10 mouse cellular contexts compared by ENCODE assay signal in the genomic region with DNA sequence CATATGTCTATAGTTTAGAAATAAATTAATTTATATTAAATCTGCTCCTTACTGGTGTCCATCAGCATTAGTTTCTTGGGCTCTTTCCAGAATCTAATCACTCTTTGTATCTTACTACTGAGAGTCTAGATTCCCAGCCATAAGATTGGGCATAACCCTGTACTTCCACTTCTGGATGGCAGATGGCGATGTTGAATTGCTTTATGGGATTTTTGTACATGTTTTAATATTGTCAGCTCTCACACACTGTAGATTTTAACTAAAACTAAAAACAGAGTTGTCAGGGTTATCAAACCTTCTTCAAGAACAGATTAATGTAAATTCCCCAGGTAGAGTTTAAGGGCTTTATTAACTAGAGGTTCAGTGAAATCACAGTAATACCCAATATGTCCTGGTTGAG.
DNase-seq lines count a peak whose midpoint lies in the region; ATAC-seq and TF ChIP-seq lines count a peak whose summit lies in the region.
"Had no signal": no experiment of that assay in that cellular context is flagged by ENCODE, and none has a peak within 500 bp of the region (broad histone marks: within the 10 kb centered on the region; RNA-seq: fewer than 3 reads in every experiment).

No protein-coding gene starts in this region.

- no peak overlapping the region for H3K27ac ChIP-seq in hindbrain, embryonic 11.5 days (ENCODE audit: low read depth, low read length)
- no peak overlapping the region for H3K27ac ChIP-seq in hindbrain, embryonic 16.5 days (ENCODE audit: low read depth, low read length)
- H3K27ac ChIP-seq in lung, embryonic 14.5 days (ENCODE audit: low read depth) = no peak overlapping the region
- H3K27ac ChIP-seq in cortical plate, adult 2 months (ENCODE audit: insufficient read depth, low read length) = no peak overlapping the region
- H3K27ac ChIP-seq: macrophage had no signal

- no peaks in the 10 kb centered on the region for H3K4me1 ChIP-seq in hindbrain, embryonic 11.5 days (replicated peaks; ENCODE audit: control insufficient read depth, insufficient read depth, low read length)
- no peaks in the 10 kb centered on the region; the same call in 1 of the 2 replicates for H3K4me1 ChIP-seq in hindbrain, embryonic 16.5 days (ENCODE audit: control insufficient read depth, insufficient read depth, low read depth, low read length)
- H3K4me1 ChIP-seq in lung, embryonic 14.5 days (ENCODE audit: insufficient read depth) = no peaks in the 10 kb centered on the region
- H3K4me1 ChIP-seq in lung, adult 2 months (ENCODE audit: control insufficient read depth, insufficient read depth, low read length) = no peaks in the 10 kb centered on the region
- H3K4me1 ChIP-seq in cortical plate, adult 2 months (ENCODE audit: control insufficient read depth, insufficient read depth, low read length) = no peaks in the 10 kb centered on the region

- no peaks in the 10 kb centered on the region for H3K9me3 ChIP-seq in hindbrain, embryonic 11.5 days (ENCODE audit: control insufficient read depth, low read length)
- H3K9me3 ChIP-seq in hindbrain, embryonic 16.5 days (ENCODE audit: control insufficient read depth, low read length) = no peaks in the 10 kb centered on the region; the same call in none of the 2 replicates
- no peaks in the 10 kb centered on the region for H3K9me3 ChIP-seq in lung, embryonic 14.5 days (ENCODE audit: low read depth, low read length)

- TF ChIP-seq POLR2A in lung, adult 2 months (IDR thresholded peaks at IDR 0.05; ENCODE audit: borderline replicate concordance, extremely low read depth, low read depth, low read length) = no peak
- no peak for TF ChIP-seq POLR2A in cortical plate, adult 2 months (IDR thresholded peaks at IDR 0.05; ENCODE audit: extremely low read depth, insufficient read depth, low read length)

- peak; percentile 18 for DNase-seq in adrenal gland, postnatal 14 days
- DNase-seq in adrenal gland, adult 2 months = no peak
- peak; percentile 40 for DNase-seq in hindbrain, embryonic 11.5 days (ENCODE audit: low spot score)
- DNase-seq in lung, embryonic 14.5 days = peak; percentile 63
- DNase-seq in lung, adult 2 months = no peak
- no peak for DNase-seq in spleen, postnatal 10 days (ENCODE audit: low spot score in 2 of 2)
- DNase-seq: B cell, adult 2 months had no signal

- no peak for ATAC-seq in hindbrain, embryonic 11.5 days (ENCODE audit: low FRiP score)
- no peak for ATAC-seq in hindbrain, embryonic 16.5 days
- no peak for ATAC-seq in lung, embryonic 14.5 days (ENCODE audit: insufficient read depth)

- H3K36me3 ChIP-seq in hindbrain, embryonic 11.5 days (ENCODE audit: control insufficient read depth, insufficient read depth, low read length) = no peaks in the 10 kb centered on the region
- H3K36me3 ChIP-seq in hindbrain, embryonic 16.5 days (ENCODE audit: control insufficient read depth, insufficient read depth, low read length) = no peaks in the 10 kb centered on the region
- no peaks in the 10 kb centered on the region for H3K36me3 ChIP-seq in lung, embryonic 14.5 days (ENCODE audit: insufficient read depth)

- 13% methylated on average over 1 of the region's 1 CpGs for WGBS in hindbrain, embryonic 11.5 days
- WGBS in hindbrain, embryonic 16.5 days = 3% methylated on average over 1 of the region's 1 CpGs
- WGBS in lung, embryonic 14.5 days = 11% methylated on average over 1 of the region's 1 CpGs
- 13% methylated on average over 1 of the region's 1 CpGs for WGBS in lung, adult 2 months

- H3K27me3 ChIP-seq in hindbrain, embryonic 11.5 days (ENCODE audit: control insufficient read depth, insufficient read depth, low read length) = no peaks in the 10 kb centered on the region
- H3K27me3 ChIP-seq in hindbrain, embryonic 16.5 days (replicated peaks; ENCODE audit: control insufficient read depth, insufficient read depth, low read length) = no peaks in the 10 kb centered on the region
- H3K27me3 ChIP-seq in lung, embryonic 14.5 days (ENCODE audit: insufficient read depth, low read length) = no peaks in the 10 kb centered on the region

- peak; percentile 55 for TF ChIP-seq CTCF in lung, embryonic 14.5 days (IDR thresholded peaks at IDR 0.05; ENCODE audit: low read depth)
- no peak for TF ChIP-seq CTCF in lung, adult 2 months (IDR thresholded peaks at IDR 0.05; ENCODE audit: insufficient read depth, low read length)
- TF ChIP-seq CTCF in cortical plate, adult 2 months (IDR thresholded peaks at IDR 0.05; ENCODE audit: extremely low read depth, insufficient read depth, low read length) = 0 out of 2 replicates have a peak, but pooled peaks have one; percentile 19

- H3K9ac ChIP-seq in hindbrain, embryonic 11.5 days (ENCODE audit: low read depth, low read length) = no peak overlapping the region
- no peak overlapping the region for H3K9ac ChIP-seq in hindbrain, embryonic 16.5 days (ENCODE audit: low read depth, low read length)
- no peak overlapping the region for H3K9ac ChIP-seq in lung, embryonic 14.5 days

- no peak overlapping the region for H3K4me3 ChIP-seq in hindbrain, embryonic 11.5 days (ENCODE audit: low read depth, low read length)
- H3K4me3 ChIP-seq in hindbrain, embryonic 16.5 days (ENCODE audit: low read length) = no peak overlapping the region
- no peak overlapping the region for H3K4me3 ChIP-seq in lung, embryonic 14.5 days (ENCODE audit: low read depth, low read length)
- no peak overlapping the region for H3K4me3 ChIP-seq in lung, adult 2 months (replicated peaks; ENCODE audit: extremely low read depth, low read depth, low read length)
- H3K4me3 ChIP-seq in cortical plate, adult 2 months (ENCODE audit: insufficient read depth, low read length) = no peak overlapping the region

- H3K4me2 ChIP-seq in hindbrain, embryonic 11.5 days (replicated peaks; ENCODE audit: low read depth, low read length) = no peak overlapping the region
- no peak overlapping the region for H3K4me2 ChIP-seq in hindbrain, embryonic 16.5 days (ENCODE audit: low read length)
- no peak overlapping the region for H3K4me2 ChIP-seq in lung, embryonic 14.5 days

Comparison
In these comparisons a context has a peak if more than half of its experiments do, and no peak if none do; other contexts are left out.
1. DNase-seq: peak in adrenal gland, postnatal 14 days (single experiment), hindbrain, embryonic 11.5 days (single experiment) and lung, embryonic 14.5 days (single experiment); none in adrenal gland, adult 2 months (single experiment), lung, adult 2 months (single experiment) and spleen, postnatal 10 days (0 of 2).